Mouse (Mus musculus): Measurements from ENCODE around the gene Dock4.

The Dock4 gene

GRCm38 (mm10) chr12:40445648-40446449 lies at the start of gene Dock4, which contains the start of gene Zfp277:
Dock4 (plus strand) TSS chr12:40445952.
Zfp277 (minus strand) TSS chr12:40445902.
- peak; percentile 99 to 100 for DNase-seq

GRCm38 (mm10) chr12:40398916-40399315 lies 46.8 kb upstream of the Dock4 start:
- no peak for DNase-seq

GRCm38 (mm10) chr12:40399386-40399785 lies 46.4 kb upstream of the Dock4 start:
- no peak for DNase-seq

GRCm38 (mm10) chr12:40399812-40400211 lies 45.9 kb upstream of the Dock4 start:
- no peak for DNase-seq

- DNase-seq = no peak
Observed at GRCm38 (mm10) chr12:40414682-40415311, 31.0 kb upstream of the Dock4 start.

GRCm38 (mm10) chr12:40415312-40415925 lies 30.3 kb upstream of the Dock4 start:
- no peak for DNase-seq

- DNase-seq = no peak
Observed at GRCm38 (mm10) chr12:40417257-40417656, 28.5 kb upstream of the Dock4 start.

GRCm38 (mm10) chr12:40424991-40425390 lies 20.8 kb upstream of the Dock4 start:
- no peak for DNase-seq

GRCm38 (mm10) chr12:40427606-40428005 lies 18.1 kb upstream of the Dock4 start:
- no peak for DNase-seq

- DNase-seq = no peak
Observed at GRCm38 (mm10) chr12:40429976-40430375, 15.8 kb upstream of the Dock4 start.

- DNase-seq = no peak
Observed at GRCm38 (mm10) chr12:40431075-40431474, 14.7 kb upstream of the Dock4 start.

- no peak for DNase-seq
Observed at GRCm38 (mm10) chr12:40434101-40434500, 11.7 kb upstream of the Dock4 start.

- DNase-seq = no peak
Observed at GRCm38 (mm10) chr12:40438049-40438448, 7.7 kb upstream of the Dock4 start.

- no peak for DNase-seq
Observed at GRCm38 (mm10) chr12:40445206-40445605, 546 bp upstream of the Dock4 start.

- DNase-seq = peak; percentile 66
Observed at GRCm38 (mm10) chr12:40446450-40447381, 964 bp downstream of the Dock4 start.

- DNase-seq = peak; percentile 38 to 44
Observed at GRCm38 (mm10) chr12:40447561-40448355, 2.0 kb downstream of the Dock4 start.

GRCm38 (mm10) chr12:40449119-40449795 lies 3.5 kb downstream of the Dock4 start:
- no peak for DNase-seq

GRCm38 (mm10) chr12:40456517-40456916 lies 10.8 kb downstream of the Dock4 start:
- DNase-seq = peak; percentile 47 to 54

- no peak for DNase-seq
Observed at GRCm38 (mm10) chr12:40458977-40459376, 13.2 kb downstream of the Dock4 start.

- DNase-seq = no peak
Observed at GRCm38 (mm10) chr12:40459673-40460265, 14.0 kb downstream of the Dock4 start.

All from cerebellum, postnatal 36 days (tissue).